Mouse (Mus musculus): ENCODE data around the gene Gm20696.

The Gm20696 gene

GRCm38 (mm10) chr6:99289220-99289619 lies 377.4 kb downstream of the Gm20696 start:
- DNase-seq (ENCODE audit: low read depth, low spot score): no peak

- DNase-seq (ENCODE audit: low read depth, low spot score): no peak
Measured at GRCm38 (mm10) chr6:99285026-99285425, 381.6 kb downstream of the Gm20696 start.

GRCm38 (mm10) chr6:99284019-99284418 lies 382.6 kb downstream of the Gm20696 start:
- no peak for DNase-seq (ENCODE audit: low read depth, low spot score)

GRCm38 (mm10) chr6:99282866-99283657 lies 383.5 kb downstream of the Gm20696 start:
- no peak for DNase-seq (ENCODE audit: low read depth, low spot score)

GRCm38 (mm10) chr6:99281433-99281832 lies 385.2 kb downstream of the Gm20696 start:
- no peak for DNase-seq (ENCODE audit: low read depth, low spot score)

- DNase-seq (ENCODE audit: low read depth, low spot score): no peak
Measured at GRCm38 (mm10) chr6:99280619-99281018, 386.0 kb downstream of the Gm20696 start.

- DNase-seq (ENCODE audit: low read depth, low spot score): no peak
Measured at GRCm38 (mm10) chr6:99277251-99277650, 389.3 kb downstream of the Gm20696 start.

GRCm38 (mm10) chr6:99276297-99276653 lies 390.3 kb downstream of the Gm20696 start:
- DNase-seq (ENCODE audit: low read depth, low spot score): no peak

- no peak for DNase-seq (ENCODE audit: low read depth, low spot score)
Measured at GRCm38 (mm10) chr6:99275381-99276296, 391.0 kb downstream of the Gm20696 start.

- no peak for DNase-seq (ENCODE audit: low read depth, low spot score)
Measured at GRCm38 (mm10) chr6:99274667-99275066, 391.9 kb downstream of the Gm20696 start.

GRCm38 (mm10) chr6:99274222-99274621 lies 392.4 kb downstream of the Gm20696 start:
- DNase-seq (ENCODE audit: low read depth, low spot score): no peak

- peak; percentile 48 for DNase-seq (ENCODE audit: low read depth, low spot score)
Measured at GRCm38 (mm10) chr6:99273177-99273576, 393.4 kb downstream of the Gm20696 start.

GRCm38 (mm10) chr6:99272174-99272573 lies 394.4 kb downstream of the Gm20696 start:
- DNase-seq (ENCODE audit: low read depth, low spot score): no peak

GRCm38 (mm10) chr6:99271741-99272140 lies 394.9 kb downstream of the Gm20696 start:
- no peak for DNase-seq (ENCODE audit: low read depth, low spot score)

GRCm38 (mm10) chr6:99269921-99270320 lies 396.7 kb downstream of the Gm20696 start:
- DNase-seq (ENCODE audit: low read depth, low spot score): no peak

- DNase-seq (ENCODE audit: low read depth, low spot score): no peak
Measured at GRCm38 (mm10) chr6:99268171-99269061, 398.2 kb downstream of the Gm20696 start.

- no peak for DNase-seq (ENCODE audit: low read depth, low spot score)
Measured at GRCm38 (mm10) chr6:99265945-99266656, 400.5 kb downstream of the Gm20696 start.

GRCm38 (mm10) chr6:99265173-99265572 lies 401.4 kb downstream of the Gm20696 start:
- DNase-seq (ENCODE audit: low read depth, low spot score): no peak

- no peak for DNase-seq (ENCODE audit: low read depth, low spot score)
Measured at GRCm38 (mm10) chr6:99264192-99265093, 402.2 kb downstream of the Gm20696 start.

- no peak for DNase-seq (ENCODE audit: low read depth, low spot score)
Measured at GRCm38 (mm10) chr6:99263886-99264185, 402.8 kb downstream of the Gm20696 start.
